Mouse (Mus musculus): ENCODE results near the gene Arhgdig. TPM values are rescaled to one million over a fixed set of nuclear protein-coding genes. Genes with fewer than 3 reads are reported as not detected.

Gene Arhgdig
- polyA plus RNA-seq, 1 experiment from 2014 or later, result 15.9 TPM

Other genes starting within 250 kb of the Arhgdig start
- gene Capn15, start 222.0 kb downstream of the Arhgdig start, polyA plus RNA-seq (2014; fragmentation: Nextera tagmentation; extraction: Ambion mirVana), result 17.4 and 20.2 TPM in 2 replicates
- 12.9 and 16.1 TPM in 2 replicates for gene Rab11fip3, start 138.2 kb downstream of the Arhgdig start, polyA plus RNA-seq (2014; fragmentation: Nextera tagmentation; extraction: Ambion mirVana)
- 18.8 and 19.0 TPM in 2 replicates for gene Decr2, start 117.4 kb downstream of the Arhgdig start, polyA plus RNA-seq (2014; fragmentation: Nextera tagmentation; extraction: Ambion mirVana)
- 91.2 and 104 TPM in 2 replicates for gene Nme4, start 112.2 kb downstream of the Arhgdig start, polyA plus RNA-seq (2014; fragmentation: Nextera tagmentation; extraction: Ambion mirVana)
- 0.48 and 0.92 TPM in 2 replicates for gene Tmem8, start 94.5 kb downstream of the Arhgdig start, polyA plus RNA-seq (2014; fragmentation: Nextera tagmentation; extraction: Ambion mirVana)
- 250 and 261 TPM in 2 replicates for gene Mrpl28, start 84.3 kb downstream of the Arhgdig start, polyA plus RNA-seq (2014; fragmentation: Nextera tagmentation; extraction: Ambion mirVana)
- gene Axin1, start 69.1 kb downstream of the Arhgdig start, polyA plus RNA-seq (2014; fragmentation: Nextera tagmentation; extraction: Ambion mirVana), result 12.8 and 17.9 TPM in 2 replicates
- gene Pdia2, start 8.7 kb downstream of the Arhgdig start, polyA plus RNA-seq (2014; fragmentation: Nextera tagmentation; extraction: Ambion mirVana), result 0.48 and 0.64 TPM in 2 replicates
- 2.0 and 3.0 TPM in 2 replicates for gene Rgs11, start 4.8 kb downstream of the Arhgdig start, polyA plus RNA-seq (2014; fragmentation: Nextera tagmentation; extraction: Ambion mirVana)
- 21.3 and 21.7 TPM in 2 replicates for gene Fam234a, start 36.5 kb upstream of the Arhgdig start, polyA plus RNA-seq (2014; fragmentation: Nextera tagmentation; extraction: Ambion mirVana)
- gene Luc7l, start 45.1 kb upstream of the Arhgdig start, polyA plus RNA-seq (2014; fragmentation: Nextera tagmentation; extraction: Ambion mirVana), result 140 and 147 TPM in 2 replicates
- gene Neurl1b, start 207.0 kb upstream of the Arhgdig start, polyA plus RNA-seq (2014; fragmentation: Nextera tagmentation; extraction: Ambion mirVana), result 0.25 and 0.45 TPM in 2 replicates

Data from embryonic facial prominence, embryonic 11.5 days (tissue).